19 mouse cellular contexts compared by ENCODE assay signal in the genomic region with DNA sequence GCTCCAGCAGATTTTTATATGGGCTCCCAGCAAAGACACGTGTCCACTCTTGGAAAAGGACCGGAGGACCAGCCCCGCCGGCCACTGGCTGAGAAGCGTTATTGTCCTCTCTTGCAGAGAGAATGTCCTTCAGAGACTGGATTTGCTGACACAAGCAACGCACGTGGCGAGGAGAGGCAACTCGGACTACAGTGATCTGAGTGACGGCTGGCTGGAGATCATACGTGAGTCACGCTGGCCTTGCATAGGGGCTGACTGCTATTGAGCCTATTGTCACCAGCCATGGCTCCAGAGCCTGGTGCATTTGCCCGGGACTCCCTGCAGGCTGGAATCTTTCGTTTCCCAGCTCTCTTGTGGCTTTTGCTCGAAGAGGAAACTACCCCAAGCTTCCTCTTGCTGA. TPM values are rescaled to one million over a fixed set of nuclear protein-coding genes. Genes with fewer than 3 reads are reported as not detected.
DNase-seq lines count a peak whose midpoint lies in the region; ATAC-seq and TF ChIP-seq lines count a peak whose summit lies in the region.
"Had no signal": no experiment of that assay in that cellular context is flagged by ENCODE, and none has a peak within 500 bp of the region (broad histone marks: within the 10 kb centered on the region; RNA-seq: fewer than 3 reads in every experiment).

No protein-coding gene starts in this region.

- H3K4me1 ChIP-seq in liver, postnatal 0 days (ENCODE audit: insufficient read depth): peaks cover under 1% of the 10 kb centered on the region
- peaks cover 1% of the 10 kb centered on the region for H3K4me1 ChIP-seq in midbrain, embryonic 13.5 days (replicated peaks)

- H3K4me3 ChIP-seq in liver, postnatal 0 days (ENCODE audit: low read depth, low read length): no peak overlapping the region
- no peak overlapping the region for H3K4me3 ChIP-seq in midbrain, embryonic 13.5 days (replicated peaks)
- H3K4me3 ChIP-seq: embryonic facial prominence, embryonic 12.5 days; heart, embryonic 13.5 days; kidney, embryonic 15.5 days; lung, embryonic 15.5 days; stomach, embryonic 15.5 days had no signal

- H3K9ac ChIP-seq in liver, postnatal 0 days (replicated peaks): no peak overlapping the region
- H3K9ac ChIP-seq in midbrain, embryonic 13.5 days (replicated peaks): no peak overlapping the region
- H3K9ac ChIP-seq: embryonic facial prominence, embryonic 12.5 days; forebrain, postnatal 0 days; heart, embryonic 13.5 days; kidney, embryonic 15.5 days; lung, embryonic 15.5 days; stomach, embryonic 15.5 days had no signal

- no peak overlapping the region for H3K4me2 ChIP-seq in liver, postnatal 0 days (ENCODE audit: low read depth, low read length)
- H3K4me2 ChIP-seq in midbrain, embryonic 13.5 days (replicated peaks): no peak overlapping the region
- H3K4me2 ChIP-seq: embryonic facial prominence, embryonic 12.5 days; heart, embryonic 13.5 days; kidney, embryonic 15.5 days; lung, embryonic 15.5 days; stomach, embryonic 15.5 days had no signal

- ATAC-seq in liver, postnatal 0 days: peak; percentile 59
- ATAC-seq in midbrain, embryonic 13.5 days: no peak
- ATAC-seq: forebrain, postnatal 0 days; hindbrain, embryonic 16.5 days; intestine, postnatal 0 days had no signal

- no peaks in the 10 kb centered on the region for H3K27me3 ChIP-seq in liver, postnatal 0 days (ENCODE audit: insufficient read depth, low read length)
- H3K27me3 ChIP-seq in midbrain, embryonic 13.5 days: no peaks in the 10 kb centered on the region
- H3K27me3 ChIP-seq: embryonic facial prominence, embryonic 12.5 days; heart, embryonic 13.5 days; kidney, embryonic 15.5 days; lung, embryonic 15.5 days; stomach, embryonic 15.5 days had no signal

- H3K36me3 ChIP-seq in liver, postnatal 0 days (replicated peaks; ENCODE audit: insufficient read depth, low read length): no peaks in the 10 kb centered on the region
- peaks cover 53% of the 10 kb centered on the region for H3K36me3 ChIP-seq in midbrain, embryonic 13.5 days
- H3K36me3 ChIP-seq: lung, embryonic 15.5 days; stomach, embryonic 15.5 days had no signal

- 0 out of 2 replicates have a peak overlapping the region, but pooled peaks have one; percentile 39 for H3K27ac ChIP-seq in liver, postnatal 0 days (ENCODE audit: low read depth)
- no peak overlapping the region for H3K27ac ChIP-seq in midbrain, embryonic 13.5 days
- H3K27ac ChIP-seq: embryonic facial prominence, embryonic 12.5 days; heart, embryonic 13.5 days; kidney, embryonic 15.5 days; lung, embryonic 15.5 days; stomach, embryonic 15.5 days had no signal

- H3K9me3 ChIP-seq in liver, postnatal 0 days (ENCODE audit: low read length): no peaks in the 10 kb centered on the region
- no peaks in the 10 kb centered on the region for H3K9me3 ChIP-seq in midbrain, embryonic 13.5 days
- H3K9me3 ChIP-seq: embryonic facial prominence, embryonic 12.5 days; heart, embryonic 13.5 days; kidney, embryonic 15.5 days; lung, embryonic 15.5 days; stomach, embryonic 15.5 days had no signal

- 60% methylated on average over 15 of the region's 15 CpGs for WGBS in liver, postnatal 0 days (ENCODE audit: insufficient replicate concordance)
- 89% methylated on average over 15 of the region's 15 CpGs for WGBS in midbrain, embryonic 13.5 days

- TF ChIP-seq CTCF in liver, postnatal 0 days (IDR thresholded peaks at IDR 0.05; ENCODE audit: low read depth): no peak

- DNase-seq in heart, adult 11 months: peak; percentile 94
- no peak for DNase-seq in heart, postnatal 4 days
- no peak for DNase-seq in liver, postnatal 0 days
- no peak for DNase-seq in liver
- DNase-seq in adrenal gland, postnatal 36 days: peak; percentile 85 to 91
- DNase-seq in telencephalon, adult 2 months (ENCODE audit: low read depth, low spot score): peak; percentile 45
- no peak for DNase-seq in lung, postnatal 36 days
- DNase-seq: cerebellum, adult 8-10 months; forebrain, postnatal 0 days; kidney, postnatal 4 days; thymus, adult 2 months had no signal

- TF ChIP-seq EP300 in liver, postnatal 0 days (IDR thresholded peaks at IDR 0.05; ENCODE audit: low read depth): no peak

RNA-seq across cellular contexts. Expression of a gene that starts 5.5 kb away (rescaled TPM):
- 10 to 100 TPM; 37.0 to 37.2 TPM for total RNA-seq in heart, postnatal 4 days (2021)
- 9.6 and 12.4 TPM in 2 replicates for polyA plus RNA-seq in liver, postnatal 0 days (2015; fragmentation: Nextera tagmentation; extraction: Ambion mirVana)
- total RNA-seq in adrenal gland, postnatal 36 days (2021): 10 to 100 TPM; 74.5 to 83.7 TPM
- 40.9 and 47.3 TPM in 2 replicates for polyA plus RNA-seq in midbrain, embryonic 13.5 days (2015; fragmentation: Nextera tagmentation; extraction: Ambion mirVana)

RNA-seq across cellular contexts. Expression of a gene that starts 44.0 kb away (rescaled TPM):
- 10 to 100 TPM; 20.1 to 23.9 TPM for total RNA-seq in heart, postnatal 4 days (2021)
- polyA plus RNA-seq in liver, postnatal 0 days (2015; fragmentation: Nextera tagmentation; extraction: Ambion mirVana): 13.2 and 14.7 TPM in 2 replicates
- 10 to 100 TPM; 40.4 to 44.2 TPM for total RNA-seq in adrenal gland, postnatal 36 days (2021)
- 62.9 and 63.9 TPM in 2 replicates for polyA plus RNA-seq in midbrain, embryonic 13.5 days (2015; fragmentation: Nextera tagmentation; extraction: Ambion mirVana)

RNA-seq across cellular contexts. Expression of a gene that starts 44.0 kb away (rescaled TPM):
- 10 to 100 TPM; 38.6 to 42.5 TPM for total RNA-seq in heart, postnatal 4 days (2021)
- polyA plus RNA-seq in liver, postnatal 0 days (2015; fragmentation: Nextera tagmentation; extraction: Ambion mirVana): 26.3 and 30.7 TPM in 2 replicates
- 10 to 100 TPM; 43.6 to 55.3 TPM for total RNA-seq in adrenal gland, postnatal 36 days (2021)
- 75.2 and 75.4 TPM in 2 replicates for polyA plus RNA-seq in midbrain, embryonic 13.5 days (2015; fragmentation: Nextera tagmentation; extraction: Ambion mirVana)

Comparison
In these comparisons a context has a peak if more than half of its experiments do, and no peak if none do; other contexts are left out.
1. DNase-seq: peak in heart, adult 11 months (single experiment), adrenal gland, postnatal 36 days (2 of 2) and telencephalon, adult 2 months (single experiment); none in heart, postnatal 4 days (single experiment), liver, postnatal 0 days (single experiment), liver (single experiment) and lung, postnatal 36 days (single experiment).